Mouse (Mus musculus) brain, embryonic 14.5 days (tissue): ENCODE data around the gene Aph1c. TPM values are rescaled to one million over a fixed set of nuclear protein-coding genes. Genes with fewer than 3 reads are reported as not detected.
"Not testable (repeated sequence)": the region's sequence is repeated elsewhere in the genome, so short reads cannot be mapped to it uniquely, and the experiment has no call there.

Experiments used
- DNase-seq: peaks from one replicate; pipeline ENCODE4 v3.0.0-alpha.2; 2011; ENCODE audit warnings: low read depth
- CTCF ChIP-seq: fragments of 200-500 bp; IDR thresholded peaks from 2 replicates; pipeline ENCODE4 v1.5.1; 2012; ENCODE audit warnings: inconsistent platforms, mild to moderate bottlenecking, moderate library complexity, borderline replicate concordance; ENCODE audit not compliant: insufficient read depth, insufficient read length; ENCODE audit errors: extremely low read depth
- POLR2A ChIP-seq: fragments of 200-500 bp; IDR thresholded peaks from 2 replicates; pipeline ENCODE4 v1.6.1; 2012; ENCODE audit warnings: mild to moderate bottlenecking, inconsistent platforms, borderline replicate concordance; ENCODE audit not compliant: poor library complexity, insufficient read depth, insufficient read length, severe bottlenecking; ENCODE audit errors: extremely low read depth
- polyA plus RNA-seq: library from polyadenylated mRNA; depleted of rRNA; stranded (reverse); fragments of >200 nt; gene quantifications from 2 replicates; pipeline ENCODE4 v1.2.3, GENCODE M21; 2012; rRNA removed

The Aph1c gene
- polyA plus RNA-seq, result 1.6 and 2.3 TPM in 2 replicates

DNA sequence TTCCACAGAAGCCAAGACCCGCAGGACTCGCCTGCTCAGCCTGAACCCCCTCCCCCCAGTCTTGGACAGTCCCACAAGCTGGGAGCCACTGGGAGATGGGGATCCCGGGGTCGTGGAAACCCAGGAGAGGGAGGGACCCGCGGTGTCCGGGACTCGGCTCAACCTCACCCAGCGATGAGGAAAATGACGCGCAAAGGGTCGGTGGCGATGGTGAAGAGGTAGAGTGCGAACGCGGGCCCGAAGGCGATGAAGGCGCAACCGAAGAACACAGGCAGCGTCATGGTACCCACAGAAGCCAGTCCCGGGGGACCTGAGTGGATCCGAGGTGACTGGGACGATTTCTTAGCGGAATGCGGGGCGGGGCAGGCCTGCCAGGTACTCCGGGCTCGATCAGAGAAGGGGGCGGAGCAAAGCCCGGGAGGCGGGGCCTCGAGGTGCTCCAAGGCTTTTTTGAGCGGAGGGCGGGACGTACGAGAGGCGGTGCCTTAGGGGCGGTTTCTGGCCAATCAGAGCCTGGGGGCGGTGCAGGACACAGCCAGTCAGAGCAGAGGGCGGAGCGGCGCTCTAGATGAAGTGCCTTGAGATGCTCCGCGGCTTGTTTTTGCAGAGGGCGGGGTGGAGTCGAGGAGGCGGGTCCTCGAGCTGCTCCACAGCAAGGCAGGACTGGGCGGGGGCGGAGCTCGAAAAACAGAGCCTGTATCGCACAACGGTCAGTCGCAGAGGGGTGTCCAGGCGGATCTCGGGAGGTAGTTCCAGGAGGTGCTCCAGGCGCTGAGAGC is at the start of gene Aph1c:
Aph1c (minus strand) TSS at position 409 of the 779 bp plus-strand sequence.
- DNase-seq, result peak; percentile 100
- TF ChIP-seq CTCF, result no peak
- TF ChIP-seq POLR2A, result 0 out of 2 replicates have a peak, but pooled peaks have one; percentile 13

DNA sequence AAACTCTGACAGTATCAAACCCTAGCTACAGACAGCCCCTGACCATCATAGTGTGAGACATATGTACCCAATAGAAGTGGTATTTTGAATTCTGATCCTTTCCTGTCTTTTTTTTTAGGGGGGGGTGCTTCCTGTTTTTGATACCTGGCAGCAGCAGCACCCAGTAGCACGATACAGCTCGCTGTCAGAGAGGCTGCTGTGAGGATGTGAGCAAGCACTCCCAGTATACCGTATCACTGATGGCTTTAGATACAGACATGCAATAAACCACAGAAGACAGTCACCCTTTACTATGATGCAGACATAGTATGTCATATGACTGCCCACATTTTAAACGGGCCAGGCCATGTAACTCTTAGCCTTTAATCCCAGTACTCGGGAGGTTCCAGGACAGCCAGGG is 49.0 kb upstream of the Aph1c start:
- TF ChIP-seq CTCF (no peak), POLR2A (no peak)
- DNase-seq, result no peak

DNA sequence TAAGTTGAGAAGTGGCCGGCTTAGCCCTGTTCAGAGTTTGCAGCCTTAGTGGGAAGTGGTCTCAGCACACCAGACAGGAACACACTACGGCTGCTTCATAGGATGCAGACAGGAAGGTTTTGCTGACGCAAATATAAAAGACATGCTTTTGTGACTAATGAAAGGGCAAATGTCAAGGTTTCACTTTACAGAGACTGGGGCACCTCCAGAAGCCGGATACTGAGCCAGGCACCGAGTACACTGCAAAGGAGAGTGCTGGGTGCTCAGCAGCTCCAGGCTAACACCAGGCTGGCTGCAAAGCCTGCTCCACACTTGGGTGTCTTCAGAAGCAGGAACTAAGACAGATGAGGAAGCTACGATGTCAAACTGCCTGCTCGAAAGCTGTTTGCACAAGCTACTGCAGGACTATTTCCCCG is 47.9 kb upstream of the Aph1c start:
- DNase-seq, result no peak
- TF ChIP-seq CTCF (no peak), POLR2A (no peak)

DNA sequence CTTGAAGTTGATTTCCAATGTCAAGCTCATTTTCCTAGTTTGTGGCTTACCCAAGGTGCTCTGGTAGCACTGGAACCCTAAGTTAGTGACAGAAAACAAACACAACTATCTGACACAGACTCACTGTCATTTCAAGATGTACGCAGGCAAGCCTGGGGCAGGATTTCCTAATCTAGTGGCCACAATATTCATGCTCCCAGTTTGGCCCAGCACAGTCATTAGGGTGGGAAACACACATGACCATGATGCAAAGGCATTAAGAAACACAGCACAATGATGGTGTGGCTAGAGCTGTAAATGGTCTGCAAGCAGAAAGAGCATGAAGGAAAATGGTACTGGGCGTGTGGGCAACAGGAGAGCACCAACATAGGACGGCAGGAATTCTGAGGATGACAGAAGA is 47.3 kb upstream of the Aph1c start:
- TF ChIP-seq POLR2A (no peak), CTCF (no peak)
- DNase-seq, result no peak

DNA sequence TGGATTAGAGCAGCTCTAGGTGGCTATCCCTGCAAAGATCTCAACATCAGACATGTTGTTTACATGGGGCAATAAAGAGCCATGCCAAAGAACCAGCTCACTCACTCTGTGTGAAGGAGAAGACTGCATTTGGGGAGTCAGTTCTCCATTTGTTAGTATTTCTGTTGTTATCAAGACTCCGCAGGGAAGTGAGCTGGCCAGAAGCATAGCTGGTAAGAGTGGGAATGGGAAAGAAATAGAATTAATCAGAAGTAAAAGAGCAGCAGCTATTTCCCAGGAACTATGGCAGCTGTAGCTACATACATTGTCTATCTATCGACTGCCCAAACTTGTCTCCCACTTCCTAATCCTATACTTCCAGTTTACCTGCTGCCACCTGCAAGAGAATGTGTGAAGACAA is 46.2 kb upstream of the Aph1c start:
- TF ChIP-seq POLR2A, result no peak
- no peak for TF ChIP-seq CTCF
- no peak for DNase-seq

DNA sequence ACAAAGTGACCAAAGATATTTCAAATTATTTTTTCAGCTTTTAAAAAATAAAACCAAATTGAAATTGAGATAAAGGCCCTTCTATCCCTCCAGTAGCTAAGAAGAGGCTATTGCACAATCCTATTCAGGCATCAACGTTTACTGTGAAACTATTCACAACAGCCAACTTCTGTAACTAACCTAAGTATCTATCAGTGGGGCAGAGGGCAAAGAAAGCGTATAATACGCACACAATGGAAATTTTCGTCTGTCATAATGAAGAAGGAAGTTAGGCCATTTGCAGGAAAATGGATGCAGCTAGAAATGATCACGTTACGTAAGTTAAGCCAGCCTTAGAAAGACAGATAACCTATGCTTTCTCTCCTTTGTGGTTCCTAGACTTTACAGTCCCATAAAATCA is 45.0 kb upstream of the Aph1c start:
- TF ChIP-seq CTCF (no peak), POLR2A (no peak)

DNA sequence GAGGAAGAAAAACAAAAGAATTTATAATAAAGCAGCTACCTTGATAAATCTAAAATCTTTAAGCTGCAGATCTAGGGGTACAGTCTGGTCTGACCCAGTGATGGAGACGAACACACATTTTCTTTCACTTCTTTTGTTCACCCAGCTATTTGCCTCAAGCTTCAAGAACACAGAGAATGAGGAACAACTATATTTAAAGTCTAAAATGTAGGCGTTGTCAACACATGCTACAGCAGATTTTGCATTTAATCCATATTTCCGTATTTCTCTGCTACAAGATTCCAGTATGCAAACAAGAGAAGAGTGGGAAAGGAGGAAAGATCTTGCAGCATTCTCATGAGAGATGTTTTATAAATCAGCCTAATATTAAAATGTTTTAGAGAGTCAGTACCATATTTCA is 44.4 kb upstream of the Aph1c start:
- TF ChIP-seq POLR2A, result no peak
- TF ChIP-seq CTCF, result no peak
- DNase-seq, result no peak

More for the DNA sequence above, 45.0 kb upstream of the Aph1c start:
- no peak for DNase-seq

DNA sequence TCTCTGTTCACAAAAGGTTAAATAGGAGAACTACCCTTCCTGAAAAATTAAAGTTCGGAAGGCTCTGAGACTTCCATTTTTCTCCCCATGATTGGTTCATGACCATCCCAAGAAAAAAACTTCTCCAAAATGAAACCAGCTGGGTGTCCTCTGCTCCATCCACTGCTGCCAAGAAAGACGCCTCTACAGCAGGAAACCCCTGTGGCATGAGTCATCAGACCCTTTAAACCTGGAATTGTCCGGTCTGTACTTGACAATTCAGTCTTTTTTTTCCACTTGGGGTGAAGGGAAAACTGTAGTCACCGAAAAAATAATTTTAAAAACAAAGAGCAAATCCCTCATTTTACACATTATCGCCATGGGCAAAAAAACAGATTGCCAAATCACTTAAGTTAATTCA is 42.1 kb upstream of the Aph1c start:
- TF ChIP-seq CTCF (no peak), POLR2A (no peak)
- DNase-seq, result no peak

DNA sequence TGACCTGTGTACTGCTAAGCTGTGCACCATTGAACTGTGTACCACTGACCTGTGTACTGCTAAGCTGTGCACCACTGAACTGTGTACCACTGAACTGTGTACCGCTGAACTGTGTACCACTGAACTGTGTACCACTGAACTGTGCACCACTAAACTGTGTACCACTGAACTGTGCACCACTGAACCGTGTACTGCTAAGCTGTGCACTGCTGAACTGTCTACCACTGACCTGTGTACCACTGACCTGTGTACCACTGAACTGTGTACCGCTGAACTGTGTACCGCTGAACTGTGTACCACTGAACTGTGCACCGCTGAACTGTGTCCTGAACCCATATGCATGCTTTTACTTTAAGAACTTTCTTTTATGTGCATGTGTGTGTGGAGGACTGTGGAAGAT is 39.8 kb upstream of the Aph1c start:
- DNase-seq, result no peak
- TF ChIP-seq POLR2A (no peak), CTCF (no peak)

DNA sequence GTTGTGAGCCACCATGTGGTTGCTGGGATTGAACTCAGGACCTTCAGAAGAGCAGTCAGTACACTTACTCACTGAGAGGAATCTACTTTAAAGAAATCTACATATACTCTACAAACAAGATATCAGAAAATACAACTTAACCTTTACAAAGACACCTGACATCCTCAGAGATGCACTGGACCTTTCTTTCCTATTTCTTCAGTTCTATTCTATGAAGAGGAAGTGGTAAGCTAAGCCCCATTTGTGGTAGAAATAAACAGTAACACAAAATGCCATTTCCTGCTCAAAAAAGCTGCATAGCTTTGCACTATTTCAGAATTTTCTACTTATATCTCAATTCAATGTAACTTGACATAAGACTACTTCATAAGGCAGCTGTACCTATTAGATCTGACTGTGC is 39.0 kb upstream of the Aph1c start:
- no peak for TF ChIP-seq CTCF
- no peak for TF ChIP-seq POLR2A
- no peak for DNase-seq

DNA sequence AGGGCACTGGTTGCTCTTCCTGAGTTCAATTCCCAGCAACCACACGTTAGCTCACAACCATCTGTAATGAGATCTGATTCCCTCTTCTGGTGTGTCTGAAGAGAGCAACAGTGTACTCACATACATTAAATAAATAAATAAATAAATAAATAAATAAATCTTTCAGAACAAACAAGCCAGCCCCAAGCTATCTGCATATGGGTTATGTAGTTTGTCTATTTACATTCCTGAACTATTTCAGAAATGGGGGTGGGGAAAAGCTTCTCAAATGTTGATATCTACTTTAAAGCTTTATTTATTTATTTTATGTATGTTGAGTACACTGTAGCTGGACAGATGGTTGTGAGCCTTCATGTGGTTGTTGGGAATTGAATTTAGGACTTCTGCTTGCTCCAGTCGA is 38.5 kb upstream of the Aph1c start:
- DNase-seq, result not testable (repeated sequence)

DNA sequence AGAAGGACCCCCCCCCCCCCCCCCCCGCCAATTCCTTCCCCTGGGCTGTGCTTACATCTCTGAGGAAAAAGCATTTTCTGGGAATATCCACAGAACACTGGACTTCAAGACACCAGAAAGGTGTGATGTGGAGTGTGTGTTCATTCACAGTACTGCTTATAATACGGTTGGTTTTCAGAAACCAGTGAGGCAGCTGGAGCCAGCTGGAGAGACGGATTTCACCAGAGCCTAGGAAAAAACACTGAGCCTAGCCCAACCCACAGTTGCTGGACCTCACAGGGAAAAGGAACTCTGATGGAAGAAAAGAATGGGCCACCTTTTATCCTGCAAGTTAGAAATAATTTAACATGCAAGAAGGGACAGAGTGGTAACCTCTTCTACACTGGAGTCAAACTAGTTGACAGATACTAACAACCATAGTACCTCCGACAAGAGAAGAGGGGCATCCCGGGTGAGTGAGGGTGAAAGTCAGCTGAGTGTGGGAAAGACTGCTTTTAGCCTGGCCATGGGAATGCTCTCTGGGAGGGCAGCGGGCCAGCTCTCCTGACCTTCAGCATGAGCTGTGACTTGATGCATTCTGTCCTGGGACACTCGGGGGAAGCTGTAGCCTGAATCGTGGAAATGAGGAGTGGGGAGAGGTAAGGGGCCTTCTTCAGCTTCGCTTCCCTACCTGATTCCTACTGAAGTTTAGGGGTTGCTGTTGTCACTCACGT is 37.6 kb upstream of the Aph1c start:
- no peak for DNase-seq
- TF ChIP-seq POLR2A, result no peak
- no peak for TF ChIP-seq CTCF

DNA sequence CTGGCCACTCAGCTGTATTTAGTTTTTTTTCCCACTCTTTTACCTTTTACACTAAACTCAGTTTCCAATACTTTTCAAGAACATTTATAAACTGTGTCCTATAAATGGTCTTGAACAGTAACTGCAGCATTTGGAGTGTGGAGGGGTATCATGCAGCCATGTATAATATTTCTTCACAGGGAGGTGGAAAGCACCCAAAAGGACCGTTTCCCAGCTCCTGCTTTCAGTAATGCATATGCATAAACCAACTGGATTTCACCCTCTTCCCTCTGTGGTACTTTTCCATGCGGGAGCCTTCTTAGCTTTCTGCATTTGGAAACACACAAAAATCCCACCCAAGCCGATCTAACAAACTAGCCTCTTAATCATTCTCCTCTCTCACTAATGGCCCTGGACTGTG is 30.2 kb upstream of the Aph1c start:
- peak; percentile 31 for DNase-seq
- TF ChIP-seq POLR2A (no peak), CTCF (no peak)
